Mouse (Mus musculus) cerebral cortex, adult 2 months (tissue): ENCODE data around the gene Ube2u.

Experiments
- WGBS: fragments of 180-500 bp; shearing (Covaris S2); methylation state at CpG from one replicate; pipeline ENCODE4 v1.1.7; 2018; 5-methylcytosine and 5-hydroxymethylcytosine counted together

Gene Ube2u

GRCm38 (mm10) chr4:100478592-100479321 is at the start of gene Ube2u:
TSS of gene Ube2u (plus strand) at chr4:100478849.
- 28% methylated on average over 15 of the region's 15 CpGs for WGBS

- WGBS, result 82% methylated on average over 2 of the region's 2 CpGs
These were observed 49.2 kb upstream of the Ube2u start for GRCm38 (mm10) chr4:100429371-100429900.

DNA sequence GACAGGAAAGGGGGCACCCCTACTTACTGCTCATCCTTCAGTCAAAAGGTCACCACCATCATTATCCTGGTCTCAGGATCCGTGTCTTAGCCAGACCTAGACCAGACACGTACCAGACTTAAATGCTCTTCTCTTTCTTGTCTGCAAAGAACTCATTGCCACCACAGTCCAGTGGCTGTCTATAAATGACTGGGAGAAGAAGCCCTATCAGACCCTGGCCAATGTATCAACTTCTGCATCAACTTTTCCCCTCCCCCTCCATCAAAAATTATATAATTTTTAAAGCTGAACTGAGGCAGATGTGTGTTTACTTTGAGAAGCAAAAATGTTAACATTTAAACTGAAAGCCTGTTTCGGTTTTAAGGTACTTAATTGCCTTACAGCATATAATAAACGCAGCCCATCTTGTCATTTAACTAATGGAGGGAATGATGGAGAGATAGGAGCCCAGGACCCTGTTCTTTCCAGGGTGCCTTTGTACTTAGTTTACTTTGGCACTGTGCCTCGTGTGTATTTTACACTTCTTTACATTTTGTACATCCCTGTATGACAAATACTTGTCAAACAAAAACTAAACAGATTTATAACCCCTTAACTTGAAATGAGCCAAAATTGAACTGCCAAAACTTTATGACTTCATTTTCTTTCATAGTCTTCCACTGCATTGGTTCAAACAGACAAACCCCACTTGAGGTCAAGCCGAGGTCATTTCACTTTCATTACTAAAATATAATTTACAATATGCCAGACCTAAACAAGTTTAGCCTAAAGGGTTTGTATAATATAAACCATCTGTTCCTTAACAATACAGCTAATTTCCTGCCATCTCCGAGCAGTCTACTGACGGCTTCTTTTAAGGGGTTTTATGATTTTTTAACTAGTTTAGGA is 43.1 kb upstream of the Ube2u start:
- WGBS, result 79% methylated on average over 8 of the region's 8 CpGs

DNA sequence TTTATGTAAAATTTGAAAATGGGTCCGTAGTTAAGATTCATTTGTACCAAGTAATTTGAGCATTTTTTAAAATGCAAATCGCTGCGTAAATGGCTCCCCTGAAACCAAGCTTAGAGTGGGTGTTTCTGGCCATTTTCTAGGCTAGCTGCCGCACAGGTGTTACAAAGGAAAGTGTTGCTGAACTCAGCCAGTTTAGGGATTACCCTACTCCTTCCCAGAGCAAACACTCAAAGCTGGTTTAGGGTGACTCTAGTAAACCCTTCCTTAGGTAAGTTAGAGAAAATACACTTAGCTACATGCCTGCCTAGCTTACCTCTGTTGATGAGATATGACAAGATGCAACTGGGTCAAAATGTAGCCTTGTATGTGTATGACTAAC is 42.5 kb upstream of the Ube2u start:
- WGBS, result 68% methylated on average over 4 of the region's 4 CpGs

- WGBS, result 74% methylated on average over 3 of the region's 3 CpGs
These were observed 31.8 kb upstream of the Ube2u start for GRCm38 (mm10) chr4:100446897-100447296.

DNA sequence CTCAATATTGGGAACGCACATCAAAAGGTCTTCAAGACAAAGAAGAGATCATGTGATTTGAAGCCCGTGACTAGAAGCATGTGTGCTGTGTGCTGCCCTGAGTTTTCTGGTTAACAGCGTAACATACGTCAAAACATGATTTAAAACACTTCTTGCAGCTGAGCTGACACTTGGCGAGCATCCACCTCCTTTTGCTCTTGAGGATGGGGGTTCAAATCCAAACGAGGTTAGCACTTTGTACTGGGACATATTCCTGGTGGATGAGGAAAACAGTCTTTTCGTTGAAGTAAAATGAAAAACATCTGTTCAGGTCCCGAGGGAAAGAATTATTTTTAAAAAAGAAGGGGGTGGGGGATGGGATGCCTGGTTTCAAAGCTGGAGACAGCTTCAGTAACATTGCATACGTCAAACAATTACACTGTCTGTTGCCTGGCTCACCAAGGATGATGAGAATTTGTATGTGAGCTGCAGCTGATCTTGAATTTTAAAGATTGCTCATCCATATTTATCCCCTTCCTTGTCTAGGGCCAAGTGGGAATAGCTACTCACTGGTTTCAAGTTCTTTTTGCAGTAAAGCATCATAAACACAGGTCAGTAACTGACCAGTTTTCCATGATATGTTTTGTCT is 16.0 kb upstream of the Ube2u start:
- WGBS, result 52% methylated on average over 9 of the region's 9 CpGs

- WGBS, result 91% methylated on average over 3 of the region's 3 CpGs
These were observed 9.8 kb downstream of the Ube2u start for GRCm38 (mm10) chr4:100488447-100488846.

DNA sequence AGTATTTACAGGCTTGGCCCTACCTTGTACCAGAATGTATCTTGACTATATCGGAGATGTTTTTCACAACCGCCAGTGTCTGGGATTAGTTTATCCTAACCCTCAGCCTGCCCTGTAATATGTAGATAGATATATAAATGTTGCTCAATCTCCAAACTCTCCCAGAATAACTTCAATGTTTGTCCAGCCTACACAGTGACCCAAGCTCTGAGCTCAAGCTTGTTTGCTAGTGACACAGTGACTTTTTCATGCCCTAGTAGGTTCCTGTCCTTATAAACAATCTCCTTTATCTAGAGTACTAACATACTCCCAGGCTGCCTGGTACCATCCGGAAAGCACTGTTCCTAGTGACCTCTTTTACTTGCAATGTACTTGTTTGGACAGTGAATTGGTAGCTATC is 16.5 kb downstream of the Ube2u start:
- 95% methylated on average over 3 of the region's 3 CpGs for WGBS

GRCm38 (mm10) chr4:100496521-100496920 is 17.9 kb downstream of the Ube2u start:
- 97% methylated on average over 1 of the region's 1 CpGs for WGBS

DNA sequence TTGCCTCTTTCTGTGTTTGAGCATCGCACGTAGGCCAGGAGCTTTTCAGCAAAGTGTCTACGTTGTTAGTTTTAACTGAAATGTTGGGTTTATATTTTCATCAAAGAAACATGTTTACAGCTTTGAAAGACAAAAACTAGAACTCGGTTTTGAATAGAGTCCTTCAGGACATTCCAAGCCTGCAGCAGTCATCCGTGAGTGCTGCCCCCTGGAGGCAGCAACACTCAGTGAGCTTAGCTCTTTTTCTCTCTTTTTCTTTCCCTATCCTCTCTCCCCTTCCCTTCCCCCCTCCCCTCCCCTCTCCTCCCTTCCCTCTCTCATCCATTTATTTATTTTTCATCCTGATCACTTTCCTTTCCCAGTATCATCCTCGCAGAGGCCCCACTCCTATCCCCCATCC is 19.5 kb downstream of the Ube2u start:
- WGBS, result 53% methylated on average over 6 of the region's 6 CpGs

DNA sequence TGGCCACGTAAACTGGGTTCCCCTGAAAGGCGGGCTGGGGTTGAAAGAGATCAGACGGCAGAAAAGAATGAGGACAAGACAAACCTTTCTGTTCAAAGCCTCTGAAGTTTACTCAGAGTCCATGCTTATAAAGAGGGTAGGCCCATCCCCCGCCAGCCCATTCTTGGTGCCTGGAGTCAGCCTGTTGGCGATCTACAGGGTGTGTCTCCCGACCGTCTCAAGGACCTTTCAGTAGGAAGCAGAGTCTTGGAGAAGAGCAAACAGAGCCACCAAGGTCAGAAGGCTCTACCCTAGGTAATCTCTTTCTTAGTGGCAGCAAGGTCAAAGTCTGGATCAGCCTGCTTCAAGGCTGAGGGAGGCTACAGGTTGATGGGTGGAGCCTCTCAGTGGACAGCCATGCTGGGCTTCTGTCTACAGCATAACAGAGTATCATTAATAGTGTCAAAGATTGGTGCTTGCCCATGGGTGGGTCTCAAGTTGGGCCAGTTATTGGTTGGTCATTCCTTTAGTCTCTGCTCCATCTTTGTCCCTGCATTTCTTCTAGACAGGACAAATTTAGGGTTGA is 20.5 kb downstream of the Ube2u start:
- 96% methylated on average over 7 of the region's 7 CpGs for WGBS

- 77% methylated on average over 2 of the region's 2 CpGs for WGBS
These were observed 24.7 kb downstream of the Ube2u start for GRCm38 (mm10) chr4:100503337-100503736.

DNA sequence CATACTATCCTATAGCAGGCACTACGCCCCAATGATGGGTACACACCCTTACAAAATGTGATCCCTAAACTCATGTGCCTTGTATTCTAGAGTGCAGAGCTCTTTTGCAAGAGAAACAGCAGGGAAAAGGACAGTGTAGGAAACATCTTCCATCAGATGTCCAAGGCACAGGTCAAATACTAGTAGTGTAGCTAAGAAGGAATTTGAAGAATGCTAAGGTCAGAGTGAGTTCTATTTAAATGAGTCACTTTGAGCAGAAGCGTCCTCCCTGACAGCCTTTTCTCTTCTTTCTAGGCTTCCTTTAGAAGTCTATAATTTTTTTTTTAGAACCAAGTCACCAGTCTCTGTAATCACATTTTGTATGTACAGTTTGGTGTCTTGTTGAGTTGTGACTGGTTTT is 39.0 kb downstream of the Ube2u start:
- WGBS, result 96% methylated on average over 2 of the region's 2 CpGs

DNA sequence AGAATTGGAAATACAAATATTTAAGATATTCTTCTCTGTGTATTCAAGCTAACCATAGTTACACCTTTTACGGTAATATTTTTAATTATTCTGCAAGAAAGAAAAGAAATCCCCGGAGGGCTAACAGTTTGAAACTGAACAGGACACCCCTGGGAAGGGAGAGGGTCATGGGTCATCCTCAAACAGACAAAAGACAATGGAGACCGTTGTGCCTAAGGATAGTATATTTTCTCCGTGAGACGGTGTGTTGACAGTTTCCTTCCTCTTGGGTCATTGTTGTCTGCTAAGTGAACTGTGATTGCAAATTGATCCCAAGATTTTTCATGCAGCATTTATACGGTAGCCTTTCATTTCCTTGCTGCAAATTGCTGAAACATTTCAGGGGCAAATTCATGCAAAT is 43.9 kb downstream of the Ube2u start:
- 62% methylated on average over 6 of the region's 6 CpGs for WGBS

- WGBS, result 58% methylated on average over 4 of the region's 4 CpGs
These were observed 46.1 kb downstream of the Ube2u start for GRCm38 (mm10) chr4:100524741-100525140.

- 60% methylated on average over 6 of the region's 6 CpGs for WGBS
These were observed 47.6 kb downstream of the Ube2u start for GRCm38 (mm10) chr4:100526296-100526695.

- WGBS, result 39% methylated on average over 3 of the region's 3 CpGs
These were observed 48.4 kb downstream of the Ube2u start for GRCm38 (mm10) chr4:100527086-100527485.

GRCm38 (mm10) chr4:100527554-100528001 is 48.9 kb downstream of the Ube2u start:
- WGBS, result 13% methylated on average over 15 of the region's 15 CpGs

DNA sequence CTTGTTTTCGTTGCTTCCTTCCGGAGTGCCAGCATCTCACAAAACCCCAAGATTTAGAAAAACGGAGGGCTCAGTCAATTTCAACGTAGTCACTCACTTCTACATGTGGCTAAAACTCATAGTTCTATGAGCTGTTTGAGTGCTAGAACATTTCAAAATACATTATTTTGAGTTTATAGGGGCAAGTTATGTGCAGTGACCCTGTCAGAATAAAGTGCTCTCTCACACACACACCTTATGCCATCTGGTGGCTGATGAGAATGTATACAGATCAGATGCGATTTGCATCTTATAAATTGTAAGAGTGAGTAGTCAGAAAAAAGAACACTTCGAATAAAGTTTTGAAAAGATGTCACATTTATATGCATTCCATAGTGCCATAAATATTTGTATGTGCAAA is 55.0 kb downstream of the Ube2u start:
- WGBS, result 64% methylated on average over 6 of the region's 6 CpGs

- WGBS, result 78% methylated on average over 3 of the region's 3 CpGs
These were observed 56.3 kb downstream of the Ube2u start for GRCm38 (mm10) chr4:100534946-100535345.

DNA sequence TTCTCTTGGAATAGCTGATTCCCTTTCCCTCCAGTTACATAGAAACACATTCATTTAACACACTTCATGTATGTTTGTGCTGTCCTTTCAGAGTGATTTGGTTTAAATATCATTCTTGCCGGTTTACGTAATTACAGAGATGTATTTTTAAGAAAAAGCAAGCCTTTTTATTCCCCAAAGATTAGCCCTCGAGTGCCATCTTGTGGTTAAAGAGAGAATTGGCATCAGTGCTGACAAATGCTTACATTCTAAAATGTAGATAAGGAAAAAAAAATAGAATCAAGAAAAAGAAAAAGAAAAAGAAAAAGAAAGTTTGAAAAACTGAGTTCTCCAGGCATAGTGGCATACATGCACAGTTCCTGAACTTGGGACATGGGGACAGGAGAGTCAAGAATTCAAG is 59.2 kb downstream of the Ube2u start:
- 1% methylated on average over 3 of the region's 3 CpGs for WGBS

DNA sequence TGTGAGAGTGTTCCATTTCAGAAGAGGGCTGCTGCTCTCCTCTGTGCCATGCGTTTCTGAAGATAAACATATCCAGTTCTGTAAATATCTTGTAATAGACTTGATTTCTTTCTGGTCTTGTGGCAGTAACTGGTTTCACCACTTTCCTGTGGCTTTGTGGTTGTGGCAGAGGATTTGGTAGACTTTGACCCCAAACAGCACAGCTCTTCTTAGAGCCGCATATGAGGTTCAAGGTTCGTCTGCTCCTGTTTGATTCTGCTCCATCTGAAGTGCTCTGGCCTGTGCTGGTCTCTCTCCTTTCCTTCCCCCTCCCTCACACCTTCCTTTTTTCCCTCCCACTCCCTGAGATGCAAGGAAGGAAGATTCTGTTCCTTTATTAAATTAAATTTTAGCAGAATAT is 60.8 kb downstream of the Ube2u start:
- 94% methylated on average over 3 of the region's 3 CpGs for WGBS
